Mouse (Mus musculus) 3T3-L1 (cell line): ENCODE measurements around the gene Kcnj1.

ENCODE experiments used
- DNase-seq: peaks from one replicate; pipeline ENCODE4 v3.0.0-alpha.2; 2015; ENCODE audit warnings: low read depth, low spot score

Gene Kcnj1

GRCm38 (mm10) chr9:32448766-32449165, 76.5 kb downstream of the Kcnj1 start:
- no peak for DNase-seq
